Mouse (Mus musculus): ENCODE results near the gene Tstd2.

The Tstd2 gene

DNA sequence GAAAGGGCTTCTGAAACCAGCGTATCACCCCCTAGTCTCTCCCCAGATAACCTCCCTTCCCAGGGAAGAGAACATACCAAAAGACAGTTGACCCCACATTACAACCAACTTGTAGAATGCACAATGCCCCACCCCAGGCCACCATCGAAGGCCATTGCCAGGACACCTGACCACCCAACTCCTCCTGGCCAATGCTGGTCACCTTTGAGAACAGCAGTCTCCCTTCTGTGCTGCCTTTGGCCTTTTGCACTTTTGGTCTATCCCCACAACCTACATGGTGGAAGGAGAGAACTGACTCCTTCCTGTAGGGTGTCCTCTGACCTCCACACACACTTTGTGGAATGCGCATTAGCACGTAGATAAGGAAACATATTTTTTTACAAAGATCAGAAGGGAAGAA is 21.0 kb downstream of the Tstd2 start:
- DNase-seq: no peak

DNA sequence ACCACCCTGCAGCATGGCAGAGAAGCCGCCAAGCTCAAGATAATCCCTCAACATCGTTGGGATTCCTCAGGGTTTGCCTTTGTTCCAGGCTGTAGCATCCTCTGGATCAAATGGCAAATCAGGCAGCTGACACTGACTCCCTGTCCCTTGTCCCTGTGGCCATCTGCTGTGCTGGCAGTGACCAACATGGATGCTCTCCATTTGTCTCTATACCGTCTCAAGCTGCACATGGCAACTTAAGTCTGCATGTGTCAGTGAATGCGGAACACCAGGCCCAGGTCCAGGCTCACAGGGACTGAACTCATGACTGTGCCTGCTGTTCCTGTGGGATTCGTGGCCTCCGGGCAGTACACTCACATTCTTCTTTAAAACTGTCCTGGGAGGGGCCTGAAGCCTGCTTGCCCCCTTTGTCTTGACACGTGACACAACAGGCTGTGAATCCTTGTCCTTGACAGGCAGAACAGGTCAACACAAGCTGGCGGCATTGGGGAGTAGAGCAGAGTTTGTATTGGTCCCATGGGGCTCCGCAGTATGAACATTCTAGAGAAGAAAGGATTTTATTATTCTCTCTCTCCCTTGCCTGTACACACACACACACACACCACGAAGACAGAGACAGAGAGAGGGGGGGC is 21.8 kb downstream of the Tstd2 start:
- no peak for DNase-seq

DNA sequence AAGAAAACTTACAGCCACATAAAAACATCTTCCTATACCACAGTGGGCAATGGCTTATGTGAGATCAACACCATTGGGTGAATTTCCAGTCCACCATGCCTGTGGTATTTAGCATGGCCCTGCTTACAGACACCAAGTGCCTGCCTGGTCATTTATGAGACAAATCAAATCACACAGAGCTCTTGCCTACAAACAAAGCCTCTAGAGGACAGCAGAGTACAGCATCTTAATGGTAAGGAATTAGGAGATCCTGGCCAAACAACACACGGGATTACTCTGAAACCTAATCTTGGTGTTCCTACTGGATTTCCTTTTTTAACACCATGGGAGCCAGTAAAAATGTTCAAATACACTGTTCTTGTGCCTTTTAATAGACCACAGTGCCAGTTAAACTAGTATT is 23.2 kb downstream of the Tstd2 start:
- no peak for DNase-seq

DNA sequence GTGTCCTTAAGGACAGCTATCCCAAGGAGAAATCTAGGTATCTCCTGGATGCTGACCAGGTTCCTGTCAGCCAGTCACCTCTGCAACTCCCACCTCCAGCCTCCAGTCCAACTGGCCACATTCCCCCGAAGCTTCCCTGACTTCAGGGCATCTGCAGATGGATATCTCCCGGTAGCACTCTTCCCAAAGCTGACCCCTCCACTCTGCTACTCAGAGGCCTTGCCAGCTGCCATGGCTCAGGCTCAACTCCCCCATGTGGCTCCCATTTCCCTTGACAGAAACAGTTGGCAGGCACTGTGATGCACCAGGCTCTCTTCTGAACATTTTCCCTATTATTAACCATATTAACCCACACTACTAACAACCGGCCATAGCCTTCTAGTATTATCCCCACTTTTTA is 27.1 kb downstream of the Tstd2 start:
- no peak for DNase-seq

GRCm38 (mm10) chr4:46110084-46110483 is 28.4 kb downstream of the Tstd2 start:
- DNase-seq: no peak

DNA sequence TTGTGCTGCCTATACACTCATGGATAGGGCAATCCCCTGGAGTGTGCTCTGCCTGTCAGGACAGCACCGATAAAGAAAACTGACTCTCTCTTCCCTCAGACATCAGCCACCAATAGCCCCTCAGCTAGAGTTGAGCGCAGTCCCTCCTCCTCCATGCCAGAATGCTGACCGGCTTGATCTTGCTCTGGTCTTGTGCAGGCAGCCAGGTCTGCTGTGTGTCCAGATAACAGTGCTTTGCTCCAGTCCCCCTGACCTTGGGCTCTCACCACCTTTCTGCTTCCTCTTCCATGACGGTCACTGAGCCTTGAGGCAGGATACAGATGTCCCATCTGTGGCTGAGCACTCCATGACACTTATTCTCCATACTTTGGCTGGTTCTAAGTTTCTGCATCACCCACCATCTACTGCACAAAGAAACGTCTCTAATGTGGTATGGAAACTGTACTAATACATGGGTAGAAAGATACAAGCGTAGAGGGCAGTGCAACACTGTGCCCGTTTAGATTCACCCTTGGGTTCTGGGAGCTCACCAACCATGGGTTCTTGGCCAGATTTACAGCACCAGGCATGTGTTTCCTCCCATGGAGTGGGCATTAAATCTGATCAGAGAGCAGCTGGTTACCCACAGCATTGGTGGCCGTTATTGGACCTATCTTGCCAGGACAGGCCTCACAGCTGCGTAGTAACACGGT is 36.3 kb downstream of the Tstd2 start:
- no peak for DNase-seq

GRCm38 (mm10) chr4:46101211-46101711 is 37.2 kb downstream of the Tstd2 start:
- no peak for DNase-seq

- DNase-seq: no peak
These were observed 38.0 kb downstream of the Tstd2 start for GRCm38 (mm10) chr4:46100539-46100938.

GRCm38 (mm10) chr4:46099132-46099531 is 39.4 kb downstream of the Tstd2 start:
- no peak for DNase-seq

- DNase-seq: no peak
These were observed 40.9 kb downstream of the Tstd2 start for GRCm38 (mm10) chr4:46097591-46097990.

DNA sequence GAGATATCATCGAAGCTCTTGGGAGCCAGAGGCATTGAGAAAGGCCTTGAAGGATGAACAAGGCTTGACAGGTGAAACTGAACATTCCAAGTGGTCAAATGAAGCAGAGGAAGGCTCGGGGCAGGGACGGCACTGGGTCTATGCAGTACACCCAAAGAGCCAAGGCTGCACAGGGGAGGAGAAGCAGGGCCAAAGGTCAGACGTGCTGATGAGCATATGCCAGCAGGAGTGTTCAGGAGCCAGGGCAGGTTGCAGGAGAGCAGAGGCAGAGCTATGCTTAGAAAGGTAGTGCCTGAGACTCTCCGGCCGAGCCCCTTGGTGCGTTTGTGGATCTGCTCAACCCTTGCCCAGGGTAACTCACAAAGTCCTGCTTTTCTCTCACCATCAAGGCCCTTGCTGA is 41.9 kb downstream of the Tstd2 start:
- DNase-seq: no peak

DNA sequence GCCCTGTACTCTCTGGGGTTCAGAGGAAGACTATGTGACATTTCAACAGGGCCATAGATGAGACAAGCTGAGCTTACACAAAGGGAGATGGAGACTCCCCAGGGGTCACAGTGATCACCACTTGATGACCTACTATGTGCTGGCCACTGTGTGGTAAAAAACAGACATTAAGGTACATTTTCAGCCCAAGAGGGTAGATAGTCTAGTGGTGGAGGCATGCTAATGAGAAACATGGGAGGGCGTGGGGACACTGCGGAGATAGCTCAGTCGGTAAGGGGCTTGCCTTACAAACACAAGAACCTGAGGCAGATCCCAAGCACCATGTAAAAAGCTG is 42.7 kb downstream of the Tstd2 start:
- no peak for DNase-seq

DNA sequence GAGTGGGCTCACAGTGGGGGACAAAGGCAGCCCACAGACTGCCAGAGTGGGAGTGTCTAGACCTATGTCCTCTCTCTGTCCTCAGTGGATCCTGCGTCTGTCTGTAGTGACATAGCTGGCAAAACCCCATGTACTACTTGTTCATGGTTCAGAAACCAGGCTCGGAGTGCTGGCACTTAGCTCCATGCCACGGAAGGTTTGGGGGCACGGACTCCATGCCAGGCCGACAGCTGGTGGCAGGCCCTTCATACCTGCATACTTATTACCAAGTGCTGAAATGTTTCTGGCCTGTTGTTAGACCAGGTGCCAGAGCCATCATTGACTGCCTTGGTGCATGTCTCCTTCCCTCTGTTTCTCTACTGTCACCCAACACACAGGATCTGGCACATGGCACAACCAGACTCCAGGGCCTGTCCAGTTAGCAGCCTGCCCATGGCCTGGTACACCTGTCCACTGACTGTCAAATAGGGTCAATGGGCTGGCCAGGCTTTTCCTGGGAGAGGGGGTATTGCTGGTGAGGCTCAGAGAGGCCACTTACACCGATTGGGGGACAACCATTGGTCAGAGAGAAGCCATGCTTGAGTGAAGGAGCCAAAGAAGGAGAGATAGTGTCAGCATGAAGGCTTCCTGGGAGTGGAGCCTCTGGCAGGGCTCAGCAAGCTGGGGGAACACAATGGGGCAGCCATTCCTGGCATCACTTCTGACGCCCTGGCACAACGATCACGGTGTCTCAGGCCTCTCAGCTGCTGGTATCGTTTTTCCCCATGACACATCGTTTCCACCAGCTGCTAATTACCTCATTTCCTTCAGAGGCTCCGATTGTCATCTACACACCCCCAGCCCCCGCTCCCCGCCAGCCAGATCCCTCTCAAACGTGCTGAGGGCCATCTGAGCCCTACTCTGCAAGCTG is 43.3 kb downstream of the Tstd2 start:
- DNase-seq: peak; percentile 54

DNA sequence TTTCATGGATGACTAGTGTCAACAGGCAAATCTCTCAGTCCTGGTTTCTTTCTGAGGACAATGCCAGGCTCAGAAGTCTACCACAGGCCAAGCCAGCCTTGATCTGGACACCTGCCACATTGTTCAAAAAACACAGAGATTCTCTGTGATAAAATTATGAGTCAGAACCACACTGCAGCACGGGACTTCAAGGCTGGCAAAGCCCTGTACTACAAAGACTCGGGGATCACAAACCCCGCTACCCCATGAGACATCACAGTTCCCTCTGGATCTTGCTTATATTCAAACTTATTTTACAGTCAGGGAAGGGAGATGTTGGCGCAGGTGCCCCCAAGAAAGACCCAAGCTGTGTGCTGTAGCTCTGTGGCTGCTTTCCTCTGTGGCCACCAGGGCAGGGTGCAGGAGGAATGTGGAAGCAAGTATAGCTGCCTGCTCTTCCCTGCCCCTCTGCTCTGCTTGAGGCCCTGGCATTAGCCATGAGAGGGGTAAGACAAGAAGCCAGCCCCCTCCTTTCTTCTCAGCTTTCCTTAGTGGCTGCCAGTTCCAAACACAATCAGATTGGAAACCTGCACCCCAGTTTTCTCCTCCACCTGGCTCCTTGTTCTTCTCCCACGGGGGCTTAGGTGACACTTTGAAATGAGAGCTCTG is 45.9 kb downstream of the Tstd2 start:
- DNase-seq: peak; percentile 67

- DNase-seq: no peak
These were observed 48.9 kb downstream of the Tstd2 start for GRCm38 (mm10) chr4:46089524-46090125.

DNA sequence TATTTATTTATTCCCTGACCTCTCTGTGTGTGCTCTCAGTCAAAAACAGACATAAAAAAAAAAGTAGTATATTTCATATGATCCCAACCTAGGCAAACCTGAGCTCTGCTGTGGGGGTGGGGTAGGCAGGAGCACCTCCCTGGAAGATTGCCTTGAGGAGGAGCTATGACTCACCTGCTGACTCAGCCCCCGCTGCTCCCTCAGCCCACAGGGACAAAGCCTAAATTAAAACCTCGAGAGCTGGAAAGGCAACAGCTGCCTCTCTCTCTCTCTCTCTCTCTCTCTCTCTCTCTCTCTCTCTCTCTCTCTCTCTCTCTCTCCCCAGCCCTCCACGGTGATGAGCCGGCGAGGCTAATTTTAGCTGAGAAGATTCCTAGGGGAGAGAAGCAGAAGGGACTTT is 50.6 kb downstream of the Tstd2 start:
- DNase-seq: peak; percentile 94

- peak; percentile 82 for DNase-seq
These were observed 51.1 kb downstream of the Tstd2 start for GRCm38 (mm10) chr4:46087427-46087771.

DNA sequence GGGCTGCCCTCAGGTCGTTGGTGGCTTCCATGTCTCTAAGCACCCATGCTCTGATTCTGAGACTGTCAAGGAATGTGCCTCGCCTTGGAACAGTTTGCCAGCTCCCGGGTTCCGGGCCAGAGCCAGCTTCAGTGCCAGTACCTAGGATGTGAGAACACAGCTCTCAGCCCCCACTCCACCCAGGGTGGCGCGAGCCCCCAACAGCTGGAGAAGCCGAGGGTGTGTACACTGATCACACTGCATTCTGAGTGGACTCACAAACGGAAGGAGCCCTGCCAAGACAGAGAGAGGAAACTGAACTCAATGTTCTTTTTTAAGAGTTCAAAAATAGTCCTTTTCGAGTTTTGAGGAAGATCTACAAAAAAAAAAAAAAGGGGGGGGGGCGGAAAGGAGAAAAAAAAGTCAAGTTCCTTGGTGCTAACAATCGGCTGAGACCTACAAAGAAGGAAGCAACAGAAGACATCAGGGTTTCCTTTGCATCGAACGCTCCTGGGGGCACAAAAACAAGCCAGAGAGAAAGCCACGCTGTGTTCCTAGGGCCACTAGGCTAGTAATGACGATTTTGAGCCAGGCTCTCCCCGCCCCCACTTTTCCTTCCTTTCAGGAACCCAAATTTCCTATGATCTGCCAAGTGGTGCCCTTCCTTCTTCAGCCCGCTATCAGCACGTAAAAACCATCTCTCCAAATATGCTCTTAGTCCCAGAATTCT is 51.6 kb downstream of the Tstd2 start:
- DNase-seq: peak; percentile 86

- DNase-seq: no peak
These were observed 53.2 kb downstream of the Tstd2 start for GRCm38 (mm10) chr4:46085223-46085811.

DNA sequence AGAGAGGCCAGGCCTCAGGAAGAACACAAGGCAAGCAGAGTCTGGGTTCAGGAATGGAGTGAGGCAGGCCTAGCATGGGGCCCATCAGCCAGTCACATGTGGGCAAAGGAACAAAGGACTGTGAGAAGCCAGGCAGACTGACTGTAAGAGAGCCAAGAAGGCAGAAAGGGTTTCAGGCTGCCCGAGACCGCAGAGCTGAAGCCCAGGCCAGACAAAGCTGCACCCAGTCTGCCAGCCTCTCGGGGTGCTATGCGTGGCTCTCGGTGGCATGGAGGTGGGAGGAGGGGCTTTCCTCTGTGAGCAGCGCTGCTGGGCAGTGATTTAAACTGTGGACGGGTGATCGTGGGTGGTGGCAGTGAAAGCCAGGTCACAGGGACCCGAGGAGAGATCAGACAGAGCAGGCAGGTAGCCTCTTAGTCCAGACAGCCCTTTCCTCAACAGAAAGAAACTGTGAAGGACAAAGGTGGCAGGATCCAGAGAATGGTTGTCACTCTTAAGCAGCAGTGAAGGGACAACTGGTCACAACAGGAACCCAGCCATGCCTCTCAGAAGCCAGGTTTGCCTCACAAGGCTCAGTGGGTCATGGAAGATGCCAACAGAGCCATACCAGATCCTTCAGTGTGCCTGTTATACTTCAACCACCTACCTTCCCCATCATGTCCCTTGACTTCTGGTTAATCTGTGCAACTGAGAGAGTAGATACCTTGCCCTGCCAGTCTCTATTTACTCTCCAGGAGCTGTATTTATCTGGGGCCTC is 53.9 kb downstream of the Tstd2 start:
- DNase-seq: no peak

- DNase-seq: no peak
These were observed 55.9 kb downstream of the Tstd2 start for GRCm38 (mm10) chr4:46082555-46082954.

Measured in right cerebral cortex, adult 18-20 months (tissue).